Mouse (Mus musculus) erythroblast, embryonic 14.5 days (primary cell): ENCODE results near the gene Hnrnpm. TPM values are rescaled to one million over a fixed set of nuclear protein-coding genes. Genes with fewer than 3 reads are reported as not detected.

Source experiments
- H3K27me3 ChIP-seq: 2 replicates; pipeline ENCODE4 v1.6.1; 2012; ENCODE audit warnings: inconsistent platforms; ENCODE audit not compliant: control insufficient read depth
- H3K36me3 ChIP-seq: 2 replicates; pipeline ENCODE4 v1.6.1; 2012; ENCODE audit warnings: mild to moderate bottlenecking, inconsistent platforms; ENCODE audit not compliant: control insufficient read depth
- H3K4me1 ChIP-seq: 2 replicates; pipeline ENCODE4 v1.6.1; 2012; ENCODE audit warnings: inconsistent platforms; ENCODE audit not compliant: control insufficient read depth
- H3K4me3 ChIP-seq: replicated peaks from 2 replicates; pipeline ENCODE3; 2012; ENCODE audit warnings: moderate library complexity, mild to moderate bottlenecking, inconsistent platforms
- H3K9me3 ChIP-seq: 2 replicates; pipeline ENCODE4 v1.6.1; 2012; ENCODE audit warnings: low read length, inconsistent platforms, mixed read lengths; ENCODE audit not compliant: control insufficient read depth
- GATA1 ChIP-seq: IDR thresholded peaks from 2 replicates; pipeline ENCODE4 v1.6.1; 2012; ENCODE audit warnings: low read length, inconsistent platforms, mixed read lengths
- TAL1 ChIP-seq: IDR thresholded peaks from 3 replicates; pipeline ENCODE4 v1.6.1; 2012; ENCODE audit warnings: low read length, inconsistent platforms, mixed read lengths
- polyA plus RNA-seq: library from polyadenylated mRNA; stranded (reverse); fragments of >175 nt; gene quantifications from 2 replicates; pipeline ENCODE4 v1.2.3, GENCODE M21; 2012

Hnrnpm gene
- polyA plus RNA-seq, 1 experiment = 43.0 TPM

- H3K4me3 ChIP-seq = peak overlapping the region; percentile 74
- H3K9me3 ChIP-seq = peaks cover under 1% of the 10 kb centered on the region
- peaks cover 54% of the 10 kb centered on the region for H3K36me3 ChIP-seq
- peaks cover 67% of the 10 kb centered on the region for H3K4me1 ChIP-seq
- no peaks in the 10 kb centered on the region for H3K27me3 ChIP-seq
- TF ChIP-seq TAL1 = no peak
These were observed 30.6 kb upstream of the Hnrnpm start for GRCm38 (mm10) chr17:33717246-33717645.

- H3K9me3 ChIP-seq = peaks cover 15% of the 10 kb centered on the region
- H3K4me1 ChIP-seq = peaks cover 83% of the 10 kb centered on the region
- TF ChIP-seq GATA1 = peak; percentile 80
- TF ChIP-seq TAL1 = peak; percentile 72
- H3K36me3 ChIP-seq = peaks cover 78% of the 10 kb centered on the region
- peak overlapping the region; percentile 67 for H3K4me3 ChIP-seq
- H3K27me3 ChIP-seq = no peaks in the 10 kb centered on the region; the same call in 1 of the 2 replicates
These were observed 28.1 kb upstream of the Hnrnpm start for GRCm38 (mm10) chr17:33714779-33715178.

GRCm38 (mm10) chr17:33713271-33713670 is 26.6 kb upstream of the Hnrnpm start:
- Histone ChIP-seq H3K27me3 (no peaks in the 10 kb centered on the region; the same call in 1 of the 2 replicates), H3K4me1 (peaks cover 85% of the 10 kb centered on the region), H3K9me3 (peaks cover 15% of the 10 kb centered on the region), H3K4me3 (peak overlapping the region; percentile 67), H3K36me3 (peaks cover 94% of the 10 kb centered on the region)
- TF ChIP-seq GATA1 = peak; percentile 100
- peak; percentile 99 for TF ChIP-seq TAL1

GRCm38 (mm10) chr17:33709834-33710233 is 23.2 kb upstream of the Hnrnpm start:
- Histone ChIP-seq H3K27me3 (no peaks in the 10 kb centered on the region; the same call in 1 of the 2 replicates), H3K4me3 (peak overlapping the region; percentile 25), H3K9me3 (peaks cover 15% of the 10 kb centered on the region), H3K4me1 (peaks cover 77% of the 10 kb centered on the region), H3K36me3 (peaks cover 97% of the 10 kb centered on the region)
- no peak for TF ChIP-seq TAL1
- TF ChIP-seq GATA1 = no peak

- no peak overlapping the region for H3K4me3 ChIP-seq
- no peaks in the 10 kb centered on the region for H3K27me3 ChIP-seq
- no peaks in the 10 kb centered on the region for H3K9me3 ChIP-seq
- H3K4me1 ChIP-seq = peaks cover 26% of the 10 kb centered on the region
- TF ChIP-seq TAL1 (no peak), GATA1 (no peak)
- peaks cover 99% of the 10 kb centered on the region for H3K36me3 ChIP-seq
These were observed 16.4 kb upstream of the Hnrnpm start for GRCm38 (mm10) chr17:33703091-33703490.

- Histone ChIP-seq H3K9me3 (no peaks in the 10 kb centered on the region), H3K36me3 (peaks cover 99% of the 10 kb centered on the region), H3K4me1 (peaks cover 20% of the 10 kb centered on the region), H3K4me3 (no peak overlapping the region), H3K27me3 (no peaks in the 10 kb centered on the region)
- TF ChIP-seq TAL1 = no peak
- no peak for TF ChIP-seq GATA1
These were observed 15.5 kb upstream of the Hnrnpm start for GRCm38 (mm10) chr17:33702178-33702577.

GRCm38 (mm10) chr17:33695471-33695870 is 8.8 kb upstream of the Hnrnpm start:
- Histone ChIP-seq H3K4me1 (peaks cover 3% of the 10 kb centered on the region; the same call in 1 of the 2 replicates), H3K27me3 (no peaks in the 10 kb centered on the region), H3K9me3 (no peaks in the 10 kb centered on the region), H3K4me3 (no peak overlapping the region), H3K36me3 (peaks cover 100% of the 10 kb centered on the region)
- TF ChIP-seq TAL1 = no peak
- no peak for TF ChIP-seq GATA1

- H3K4me1 ChIP-seq = peaks cover 59% of the 10 kb centered on the region
- H3K9me3 ChIP-seq = no peaks in the 10 kb centered on the region
- peaks cover 87% of the 10 kb centered on the region for H3K36me3 ChIP-seq
- H3K4me3 ChIP-seq = peak overlapping the region; percentile 68
- TF ChIP-seq GATA1 (no peak), TAL1 (no peak)
- H3K27me3 ChIP-seq = no peaks in the 10 kb centered on the region
These were observed 1.4 kb downstream of the Hnrnpm start for GRCm38 (mm10) chr17:33685249-33685653.

- peaks cover 87% of the 10 kb centered on the region for H3K36me3 ChIP-seq
- H3K27me3 ChIP-seq = no peaks in the 10 kb centered on the region
- peaks cover 59% of the 10 kb centered on the region for H3K4me1 ChIP-seq
- TF ChIP-seq TAL1 = no peak
- TF ChIP-seq GATA1 = no peak
- no peaks in the 10 kb centered on the region for H3K9me3 ChIP-seq
- peak overlapping the region; percentile 68 for H3K4me3 ChIP-seq
These were observed 1.9 kb downstream of the Hnrnpm start for GRCm38 (mm10) chr17:33684671-33685231.

- peak overlapping the region; percentile 6 for H3K4me3 ChIP-seq
- no peaks in the 10 kb centered on the region for H3K27me3 ChIP-seq
- H3K9me3 ChIP-seq = no peaks in the 10 kb centered on the region
- TF ChIP-seq TAL1 (no peak), GATA1 (no peak)
- peaks cover 88% of the 10 kb centered on the region for H3K36me3 ChIP-seq
- H3K4me1 ChIP-seq = peaks cover 59% of the 10 kb centered on the region
These were observed 4.9 kb downstream of the Hnrnpm start for GRCm38 (mm10) chr17:33681767-33682166.
